Mouse (Mus musculus): Measurements from ENCODE around the gene Tmem240.

GRCm38 (mm10) chr4:155742684-155743083 lies 8.1 kb downstream of the Tmem240 start:
- TF ChIP-seq CTCF (conservative IDR thresholded peaks at IDR 0.05; ENCODE audit: low read length) (no peak), NANOG (IDR thresholded peaks at IDR 0.05; ENCODE audit: borderline replicate concordance, low read length) (no peak)

All from E14TG2a.4 (cell line).